Mouse (Mus musculus): ENCODE data around the gene Daxx. TPM values are rescaled to one million over a fixed set of nuclear protein-coding genes. Genes with fewer than 3 reads are reported as not detected.
"Not testable (repeated sequence)": the region's sequence is repeated elsewhere in the genome, so short reads cannot be mapped to it uniquely, and the experiment has no call there.

Daxx gene
- polyA plus RNA-seq, 1 experiment from 2014 or later: 46.9 TPM

GRCm38 (mm10) chr17:33951021-33951946 is 42.1 kb downstream of the Daxx start, which contains the start of gene B3galt4:
Gene B3galt4 (minus strand): TSS chr17:33951488.
- no peaks in the 10 kb centered on the region for H3K9me3 ChIP-seq (ENCODE audit: control insufficient read depth, low read length)
- peak within 1 kb of the TSS; percentile 100 for H3K4me2 ChIP-seq
- H3K9ac ChIP-seq (ENCODE audit: low read depth, low read length): peak within 1 kb of the TSS; percentile 97
- H3K36me3 ChIP-seq (ENCODE audit: control insufficient read depth, insufficient read depth, low read length): peaks cover 38% of the 10 kb centered on the region
- peak within 1 kb of the TSS; percentile 85 for H3K4me3 ChIP-seq (ENCODE audit: low read depth, low read length)
- H3K4me1 ChIP-seq (replicated peaks; ENCODE audit: control insufficient read depth, insufficient read depth, low read length): peaks cover 48% of the 10 kb centered on the region
- no peaks in the 10 kb centered on the region for H3K27me3 ChIP-seq (replicated peaks; ENCODE audit: control insufficient read depth, insufficient read depth, low read length)
- ATAC-seq (replicated peaks; ENCODE audit: low FRiP score): peak; percentile 80
- WGBS: under 1% methylated on average over 45 of the region's 45 CpGs
- DNase-seq (ENCODE audit: low spot score): peak; percentile 92
- H3K27ac ChIP-seq (ENCODE audit: low read depth, low read length): peak within 1 kb of the TSS; percentile 90

GRCm38 (mm10) chr17:33952015-33952414 is 42.8 kb downstream of the Daxx start:
- DNase-seq (ENCODE audit: low spot score); H3K9me3 ChIP-seq (ENCODE audit: control insufficient read depth, low read length); H3K27me3 ChIP-seq (replicated peaks; ENCODE audit: control insufficient read depth, insufficient read depth, low read length); ATAC-seq (replicated peaks; ENCODE audit: low FRiP score): not testable (repeated sequence)
- Histone ChIP-seq H3K27ac (ENCODE audit: low read depth, low read length) (peak overlapping the region; percentile 90), H3K4me2 (peak overlapping the region; percentile 100), H3K4me3 (ENCODE audit: low read depth, low read length) (peak overlapping the region; percentile 85), H3K4me1 (replicated peaks; ENCODE audit: control insufficient read depth, insufficient read depth, low read length) (peaks cover 48% of the 10 kb centered on the region), H3K36me3 (ENCODE audit: control insufficient read depth, insufficient read depth, low read length) (peaks cover 38% of the 10 kb centered on the region), H3K9ac (ENCODE audit: low read depth, low read length) (peak overlapping the region; percentile 97; the same call in 1 of the 2 replicates)
- 66% methylated on average over 13 of the region's 13 CpGs for whole genome bisulfite sequencing

GRCm38 (mm10) chr17:33952879-33953278 is 43.7 kb downstream of the Daxx start:
- Histone ChIP-seq H3K36me3 (ENCODE audit: control insufficient read depth, insufficient read depth, low read length) (peaks cover 34% of the 10 kb centered on the region), H3K4me3 (ENCODE audit: low read depth, low read length) (peak overlapping the region; percentile 85), H3K27me3 (replicated peaks; ENCODE audit: control insufficient read depth, insufficient read depth, low read length) (no peaks in the 10 kb centered on the region), H3K9ac (ENCODE audit: low read depth, low read length) (peak overlapping the region; percentile 97), H3K27ac (ENCODE audit: low read depth, low read length) (peak overlapping the region; percentile 90), H3K9me3 (ENCODE audit: control insufficient read depth, low read length) (no peaks in the 10 kb centered on the region), H3K4me2 (peak overlapping the region; percentile 100), H3K4me1 (replicated peaks; ENCODE audit: control insufficient read depth, insufficient read depth, low read length) (peaks cover 50% of the 10 kb centered on the region)
- DNase-seq (ENCODE audit: low spot score) (no peak), ATAC-seq (replicated peaks; ENCODE audit: low FRiP score) (no peak)
- 64% methylated on average over 4 of the region's 4 CpGs for WGBS

- no peaks in the 10 kb centered on the region for H3K9me3 ChIP-seq (ENCODE audit: control insufficient read depth, low read length)
- ATAC-seq (replicated peaks; ENCODE audit: low FRiP score): no peak
- DNase-seq (ENCODE audit: low spot score): no peak
- peak overlapping the region; percentile 90 for H3K27ac ChIP-seq (ENCODE audit: low read depth, low read length)
- H3K4me1 ChIP-seq (replicated peaks; ENCODE audit: control insufficient read depth, insufficient read depth, low read length): peaks cover 50% of the 10 kb centered on the region
- H3K27me3 ChIP-seq (replicated peaks; ENCODE audit: control insufficient read depth, insufficient read depth, low read length): no peaks in the 10 kb centered on the region
- peaks cover 34% of the 10 kb centered on the region for H3K36me3 ChIP-seq (ENCODE audit: control insufficient read depth, insufficient read depth, low read length)
- H3K4me3 ChIP-seq (ENCODE audit: low read depth, low read length): peak overlapping the region; percentile 85
- peak overlapping the region; percentile 100 for H3K4me2 ChIP-seq
- peak overlapping the region; percentile 97 for H3K9ac ChIP-seq (ENCODE audit: low read depth, low read length)
- 61% methylated on average over 3 of the region's 3 CpGs for WGBS
Measured at GRCm38 (mm10) chr17:33953310-33953709, 44.1 kb downstream of the Daxx start.

- Histone ChIP-seq H3K27me3 (replicated peaks; ENCODE audit: control insufficient read depth, insufficient read depth, low read length) (no peaks in the 10 kb centered on the region), H3K9ac (ENCODE audit: low read depth, low read length) (peak overlapping the region; percentile 97), H3K4me3 (ENCODE audit: low read depth, low read length) (peak overlapping the region; percentile 85), H3K36me3 (ENCODE audit: control insufficient read depth, insufficient read depth, low read length) (peaks cover 37% of the 10 kb centered on the region), H3K4me1 (replicated peaks; ENCODE audit: control insufficient read depth, insufficient read depth, low read length) (peaks cover 50% of the 10 kb centered on the region), H3K9me3 (ENCODE audit: control insufficient read depth, low read length) (no peaks in the 10 kb centered on the region), H3K27ac (ENCODE audit: low read depth, low read length) (peak overlapping the region; percentile 90), H3K4me2 (peak overlapping the region; percentile 100)
- 28% methylated on average over 5 of the region's 5 CpGs for WGBS
- DNase-seq (ENCODE audit: low spot score): no peak
- no peak for ATAC-seq (replicated peaks; ENCODE audit: low FRiP score)
Measured at GRCm38 (mm10) chr17:33953961-33954565, 44.8 kb downstream of the Daxx start.

- Histone ChIP-seq H3K27ac (ENCODE audit: low read depth, low read length) (peak overlapping the region; percentile 90), H3K4me3 (ENCODE audit: low read depth, low read length) (peak overlapping the region; percentile 85), H3K4me2 (peak overlapping the region; percentile 100), H3K9me3 (ENCODE audit: control insufficient read depth, low read length) (no peaks in the 10 kb centered on the region), H3K9ac (ENCODE audit: low read depth, low read length) (peak overlapping the region; percentile 97), H3K36me3 (ENCODE audit: control insufficient read depth, insufficient read depth, low read length) (peaks cover 38% of the 10 kb centered on the region), H3K4me1 (replicated peaks; ENCODE audit: control insufficient read depth, insufficient read depth, low read length) (peaks cover 48% of the 10 kb centered on the region), H3K27me3 (replicated peaks; ENCODE audit: control insufficient read depth, insufficient read depth, low read length) (no peaks in the 10 kb centered on the region)
- DNase-seq (ENCODE audit: low spot score) (no peak), ATAC-seq (replicated peaks; ENCODE audit: low FRiP score) (0 out of 2 replicates have a peak, but pooled peaks have one; percentile 0)
- under 1% methylated on average over 33 of the region's 33 CpGs for WGBS
Measured at GRCm38 (mm10) chr17:33954646-33955554, 45.7 kb downstream of the Daxx start.

- Histone ChIP-seq H3K4me1 (replicated peaks; ENCODE audit: control insufficient read depth, insufficient read depth, low read length) (peaks cover 40% of the 10 kb centered on the region), H3K27me3 (replicated peaks; ENCODE audit: control insufficient read depth, insufficient read depth, low read length) (no peaks in the 10 kb centered on the region), H3K9ac (ENCODE audit: low read depth, low read length) (peak within 1 kb of the TSS; percentile 97), H3K4me2 (peak within 1 kb of the TSS; percentile 100), H3K4me3 (ENCODE audit: low read depth, low read length) (peak within 1 kb of the TSS; percentile 85), H3K9me3 (ENCODE audit: control insufficient read depth, low read length) (no peaks in the 10 kb centered on the region), H3K36me3 (ENCODE audit: control insufficient read depth, insufficient read depth, low read length) (peaks cover 46% of the 10 kb centered on the region), H3K27ac (ENCODE audit: low read depth, low read length) (peak within 1 kb of the TSS; percentile 90)
- WGBS: 1% methylated on average over 50 of the region's 50 CpGs
- ATAC-seq (replicated peaks; ENCODE audit: low FRiP score) (peak; percentile 78), DNase-seq (ENCODE audit: low spot score) (peak; percentile 93)
Measured at GRCm38 (mm10) chr17:33955555-33956214, 46.5 kb downstream of the Daxx start, which contains the start of the genes Vps52 and Rps18. Gene Vps52 (plus strand): TSS chr17:33955812. Gene Rps18 (minus strand): TSS chr17:33956001.

All from liver, embryonic 11.5 days (tissue).